Mouse (Mus musculus) ovary, postnatal 10 days (tissue): ENCODE results near the gene Ormdl3.
"Not testable (repeated sequence)": the region's sequence is repeated elsewhere in the genome, so short reads cannot be mapped to it uniquely, and the experiment has no call there.

Experiments used
- DNase-seq: peaks from one replicate; pipeline ENCODE4 v3.0.0; 2022; ENCODE audit warnings: low spot score

Ormdl3 gene

GRCm38 (mm10) chr11:98586892-98587563 lies at the start of gene Ormdl3:
Ormdl3 (minus strand) TSS chr11:98587368.
- DNase-seq = peak; percentile 96

DNA sequence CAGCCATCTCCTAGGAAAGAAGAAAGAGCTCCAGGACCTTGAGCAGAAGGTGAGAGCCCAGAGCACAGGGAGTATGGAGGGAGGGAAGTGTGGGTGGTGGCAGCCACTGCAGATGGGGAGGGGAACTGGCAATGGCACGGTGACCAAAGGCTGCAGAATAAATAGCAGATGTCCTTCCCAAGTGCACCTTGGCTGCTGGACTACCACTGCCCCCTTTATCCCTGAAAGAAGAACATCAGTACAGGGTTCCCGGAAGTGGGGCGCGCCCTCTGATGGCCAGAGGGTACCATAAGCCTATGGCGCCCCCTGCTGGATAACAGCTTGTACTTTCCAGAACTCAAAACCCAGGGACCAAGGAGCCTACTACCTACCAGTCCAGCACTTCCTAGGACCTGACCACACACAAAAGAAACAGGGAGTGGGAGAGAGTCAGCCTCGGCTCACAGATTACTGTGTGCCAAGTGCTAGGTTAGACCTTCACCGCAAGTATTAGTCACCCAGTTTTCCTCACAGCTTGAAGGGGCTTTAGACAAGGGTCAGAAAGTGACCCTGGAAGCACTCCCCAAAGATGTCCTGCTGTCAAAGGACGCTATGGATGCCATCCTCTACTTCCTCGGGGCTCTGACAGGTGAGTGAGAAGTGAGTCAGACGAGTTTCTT lies 48.3 kb upstream of the Ormdl3 start:
- DNase-seq = not testable (repeated sequence)

DNA sequence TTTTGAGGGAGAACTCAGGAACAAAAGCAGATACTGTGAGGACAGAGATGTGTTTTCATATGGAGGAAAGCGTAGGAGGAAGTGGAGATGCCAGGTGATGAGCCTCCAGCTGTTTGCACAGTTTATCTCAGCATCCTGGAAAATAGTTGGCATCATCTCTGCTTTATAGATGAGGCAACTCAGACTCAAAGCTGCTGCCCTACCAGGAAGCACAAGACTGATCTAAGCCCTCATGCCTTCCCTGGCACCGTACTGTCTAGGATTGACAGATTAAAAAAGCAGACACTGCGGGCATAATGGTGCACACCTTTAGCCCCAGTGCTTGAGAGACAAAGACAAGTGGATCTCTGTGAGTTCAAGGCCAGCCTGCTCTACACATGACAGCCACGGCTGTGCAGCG lies 43.5 kb upstream of the Ormdl3 start:
- DNase-seq = no peak

DNA sequence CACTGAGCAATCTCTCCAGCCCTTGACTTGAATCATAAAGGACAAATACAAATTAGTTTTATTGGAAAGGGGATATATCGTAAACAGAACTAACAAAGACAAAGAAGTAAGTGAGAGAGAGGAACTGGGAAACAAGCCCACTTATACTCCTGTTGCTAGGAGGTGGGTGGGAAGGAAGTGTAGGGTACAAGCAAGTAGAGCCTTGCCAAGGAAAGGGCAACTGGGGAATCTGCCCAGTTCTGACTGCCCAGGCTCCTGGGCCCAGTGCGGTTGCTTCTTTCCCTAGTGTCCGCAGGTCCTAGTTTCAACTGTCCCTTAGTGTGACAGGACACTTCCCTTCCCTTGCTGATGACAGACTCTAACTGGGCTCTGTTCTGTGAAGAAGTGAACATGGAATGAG lies 41.5 kb upstream of the Ormdl3 start:
- DNase-seq = no peak

DNA sequence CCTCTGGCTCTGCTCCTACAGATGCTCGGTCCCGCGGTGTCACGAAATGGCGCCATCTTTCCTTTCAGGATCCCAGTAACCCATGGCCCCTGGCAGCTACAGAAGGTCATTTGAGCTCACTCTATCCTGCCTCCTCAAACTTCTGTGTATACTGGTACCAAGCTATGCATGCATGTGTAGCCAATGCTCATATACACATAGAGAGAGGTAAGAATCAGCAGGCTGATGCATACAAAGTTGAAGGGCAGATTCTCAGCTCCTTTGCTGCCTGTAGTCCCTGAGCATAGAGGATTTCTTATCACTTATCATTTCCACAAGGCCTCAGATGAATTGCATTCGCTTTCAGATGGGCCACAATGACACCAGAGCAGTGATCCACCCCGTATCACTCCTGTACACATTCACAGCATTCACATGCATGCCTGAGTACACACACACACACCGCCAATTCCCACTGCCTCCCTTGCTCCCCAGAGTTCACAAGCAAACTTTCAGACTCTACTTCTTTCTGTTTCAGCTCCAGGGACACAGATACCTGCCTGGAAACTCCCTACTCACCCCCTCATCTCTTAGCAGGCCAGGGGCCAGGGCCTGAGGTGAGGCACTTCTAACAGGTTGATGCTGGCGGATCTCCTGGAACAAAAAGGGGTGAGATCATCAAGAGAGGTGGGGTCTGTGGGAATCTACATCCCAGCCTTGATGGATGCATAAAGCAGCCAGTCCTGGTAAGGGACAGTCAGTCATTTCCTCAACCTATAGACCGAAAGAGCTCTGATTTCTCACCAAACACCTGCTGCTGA lies 38.6 kb upstream of the Ormdl3 start, which contains the start of the genes Gm12355 and Gsdma3:
Gm12355 (minus strand) TSS at position 51 of the 800 bp plus-strand sequence.
Gsdma3 (plus strand) TSS at position 750 of the 800 bp plus-strand sequence.
- DNase-seq = no peak

DNA sequence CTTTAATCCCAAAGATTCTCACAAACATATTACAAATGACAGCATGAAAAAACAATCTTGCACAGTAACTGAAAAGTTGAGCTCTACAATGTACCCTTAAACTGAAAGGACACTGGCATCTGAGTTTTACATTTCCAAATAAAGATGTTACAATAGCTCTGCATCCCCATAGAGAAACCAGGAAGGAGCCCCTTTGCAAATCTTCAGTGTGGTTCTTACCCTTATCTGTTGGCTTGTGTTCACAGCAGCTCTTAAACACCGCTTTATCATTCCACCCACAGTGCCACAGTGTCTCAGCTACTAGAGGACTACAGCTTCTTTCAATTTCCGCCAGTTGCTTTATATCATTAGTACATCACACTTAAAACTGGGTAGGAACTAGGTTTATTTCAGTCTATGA lies 37.2 kb upstream of the Ormdl3 start:
- not testable (repeated sequence) for DNase-seq

- not testable (repeated sequence) for DNase-seq
These were observed 36.8 kb upstream of the Ormdl3 start for GRCm38 (mm10) chr11:98623981-98624380.

GRCm38 (mm10) chr11:98620791-98621190 lies 33.6 kb upstream of the Ormdl3 start:
- no peak for DNase-seq

GRCm38 (mm10) chr11:98606763-98607162 lies 19.6 kb upstream of the Ormdl3 start:
- no peak for DNase-seq

DNA sequence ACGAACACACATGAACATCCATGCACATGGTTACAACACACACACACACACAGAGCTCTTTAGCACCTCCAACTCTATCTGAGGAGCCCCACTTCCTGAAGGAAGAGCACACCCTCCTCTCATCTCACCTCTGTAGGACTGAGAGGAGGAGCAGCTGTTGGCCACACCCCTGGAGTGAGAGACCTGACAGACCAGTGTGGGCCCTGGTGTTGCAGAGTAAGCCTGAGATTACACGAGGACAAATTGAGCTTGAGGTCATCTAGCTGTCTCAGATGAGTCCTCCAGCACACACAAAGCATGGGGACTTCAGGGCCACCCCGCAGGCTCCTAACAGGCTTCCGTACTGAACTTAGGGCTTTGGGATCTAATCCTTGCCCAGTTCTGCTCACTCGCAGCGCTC lies 17.7 kb upstream of the Ormdl3 start:
- not testable (repeated sequence) for DNase-seq

DNA sequence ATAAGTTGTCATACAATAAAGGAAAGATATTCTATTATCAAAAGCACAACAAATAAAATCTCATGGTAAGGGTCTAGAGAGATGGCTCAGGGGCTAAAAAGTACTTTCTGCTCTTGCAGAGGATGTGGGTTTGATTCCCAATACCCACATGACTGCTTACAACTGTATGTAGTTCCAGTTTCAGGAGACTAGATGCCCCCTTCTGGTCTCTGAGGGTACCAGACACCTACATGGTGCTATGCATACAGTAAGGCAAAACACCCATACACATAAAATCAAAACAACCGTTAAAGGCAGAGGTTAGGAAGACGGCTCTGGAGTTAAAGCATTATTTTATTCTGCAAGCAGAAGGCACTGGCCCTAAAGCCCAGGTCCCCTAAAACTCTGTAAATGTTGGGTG lies 16.8 kb upstream of the Ormdl3 start:
- no peak for DNase-seq

DNA sequence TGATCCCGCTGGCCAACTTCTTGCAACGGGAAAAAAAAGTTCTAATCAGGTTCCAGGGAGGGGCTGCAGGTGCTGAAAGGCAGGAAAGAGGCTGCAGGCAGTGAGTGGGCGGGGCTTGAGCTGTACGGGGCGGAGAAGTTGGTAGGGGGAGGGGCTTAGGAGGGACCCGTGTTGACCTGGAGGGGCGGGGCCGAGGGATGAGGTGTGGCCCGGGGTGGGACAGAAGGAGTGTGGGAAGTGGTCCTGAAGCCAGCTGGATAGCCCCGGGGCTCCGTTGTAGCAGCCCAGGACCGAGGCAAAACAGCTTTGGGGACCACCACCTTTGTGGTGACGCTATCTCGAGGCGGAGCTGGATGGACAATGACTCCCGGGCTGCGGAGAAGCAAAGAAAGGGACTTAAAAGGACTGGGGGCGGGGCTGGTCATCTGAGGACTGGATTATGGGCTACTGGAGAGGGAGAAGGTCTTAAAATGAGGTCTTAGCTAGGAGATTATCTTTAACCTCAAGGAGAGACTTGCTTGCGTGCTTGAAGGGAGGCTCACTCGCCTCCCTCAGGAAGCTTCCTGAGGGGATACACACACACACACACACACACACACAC lies 15.0 kb upstream of the Ormdl3 start:
- DNase-seq = no peak

GRCm38 (mm10) chr11:98599291-98599690 lies 12.1 kb upstream of the Ormdl3 start:
- DNase-seq = no peak

- DNase-seq = no peak
These were observed 11.7 kb upstream of the Ormdl3 start for GRCm38 (mm10) chr11:98598851-98599290.

DNA sequence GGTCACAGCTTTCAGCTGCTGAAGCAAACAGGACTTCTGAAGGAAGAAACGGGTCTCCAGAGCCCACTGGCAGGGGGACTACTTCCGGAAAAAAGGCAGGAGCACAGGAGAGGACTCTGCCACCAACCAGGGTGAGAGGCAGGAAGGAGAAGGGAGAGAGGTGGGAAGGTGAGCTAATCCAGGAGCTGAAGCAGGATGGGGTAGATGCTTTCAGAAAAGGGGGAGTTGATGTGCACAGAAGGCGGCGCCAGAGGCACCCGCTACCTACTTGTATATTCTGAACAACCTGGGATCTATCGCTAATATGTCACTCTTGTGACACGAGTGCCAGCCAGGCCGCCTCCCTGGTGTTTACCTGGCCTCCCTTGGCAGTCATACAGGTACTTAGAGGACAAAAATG lies 10.8 kb upstream of the Ormdl3 start, which contains the start of gene Lrrc3c:
Lrrc3c (plus strand) TSS at position 301 of the 400 bp plus-strand sequence.
- DNase-seq = no peak

GRCm38 (mm10) chr11:98597363-98597762 lies 10.2 kb upstream of the Ormdl3 start:
- DNase-seq = no peak

- no peak for DNase-seq
These were observed 8.8 kb upstream of the Ormdl3 start for GRCm38 (mm10) chr11:98595955-98596354.

- no peak for DNase-seq
These were observed 8.3 kb upstream of the Ormdl3 start for GRCm38 (mm10) chr11:98595473-98595872.

- no peak for DNase-seq
These were observed 7.9 kb upstream of the Ormdl3 start for GRCm38 (mm10) chr11:98595021-98595420.

DNA sequence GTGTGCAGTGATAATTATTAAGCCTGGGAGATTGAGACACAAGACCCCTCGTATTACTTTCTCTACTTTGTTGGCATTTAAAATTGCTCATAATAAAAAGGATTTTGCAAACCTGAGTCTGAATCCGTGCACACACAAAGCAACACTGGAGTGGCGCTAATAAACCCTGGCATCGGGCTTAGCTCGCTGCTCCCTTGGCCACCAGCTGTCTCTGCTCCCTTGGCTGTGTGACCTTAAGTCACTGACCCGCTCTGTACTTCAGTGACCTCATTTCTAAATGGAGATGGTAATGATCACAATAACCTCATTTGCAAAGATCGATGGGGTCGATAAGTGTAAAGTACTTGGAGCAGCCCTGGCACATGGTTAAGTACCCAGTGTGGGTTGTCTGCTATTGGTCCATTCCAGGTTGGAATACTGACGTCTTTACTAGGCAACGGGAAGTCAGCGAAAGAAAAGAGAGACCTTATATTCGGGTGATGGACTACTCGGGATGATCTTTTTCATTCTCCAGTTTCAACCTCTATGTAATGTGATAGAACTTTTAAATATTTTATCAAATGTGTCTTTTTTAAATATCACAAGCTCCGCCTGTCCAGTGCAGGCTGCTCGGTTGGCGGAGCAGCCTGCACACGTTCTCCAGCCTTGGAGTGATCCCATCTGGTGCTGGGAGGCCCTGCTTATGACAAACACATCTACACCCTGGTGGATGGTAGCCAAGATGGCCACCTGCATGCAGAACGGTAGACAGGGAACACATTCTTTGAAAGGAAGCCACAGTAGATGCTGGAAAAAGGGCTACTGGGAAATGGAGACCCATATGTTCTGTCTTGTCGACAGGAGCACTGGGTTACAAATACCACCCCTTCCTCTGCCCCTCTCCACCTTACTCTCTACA lies 3.6 kb upstream of the Ormdl3 start:
- DNase-seq = no peak

GRCm38 (mm10) chr11:98589306-98589705 lies 2.1 kb upstream of the Ormdl3 start:
- no peak for DNase-seq
